Mouse (Mus musculus): ENCODE results near the gene Ttll11.

DNA sequence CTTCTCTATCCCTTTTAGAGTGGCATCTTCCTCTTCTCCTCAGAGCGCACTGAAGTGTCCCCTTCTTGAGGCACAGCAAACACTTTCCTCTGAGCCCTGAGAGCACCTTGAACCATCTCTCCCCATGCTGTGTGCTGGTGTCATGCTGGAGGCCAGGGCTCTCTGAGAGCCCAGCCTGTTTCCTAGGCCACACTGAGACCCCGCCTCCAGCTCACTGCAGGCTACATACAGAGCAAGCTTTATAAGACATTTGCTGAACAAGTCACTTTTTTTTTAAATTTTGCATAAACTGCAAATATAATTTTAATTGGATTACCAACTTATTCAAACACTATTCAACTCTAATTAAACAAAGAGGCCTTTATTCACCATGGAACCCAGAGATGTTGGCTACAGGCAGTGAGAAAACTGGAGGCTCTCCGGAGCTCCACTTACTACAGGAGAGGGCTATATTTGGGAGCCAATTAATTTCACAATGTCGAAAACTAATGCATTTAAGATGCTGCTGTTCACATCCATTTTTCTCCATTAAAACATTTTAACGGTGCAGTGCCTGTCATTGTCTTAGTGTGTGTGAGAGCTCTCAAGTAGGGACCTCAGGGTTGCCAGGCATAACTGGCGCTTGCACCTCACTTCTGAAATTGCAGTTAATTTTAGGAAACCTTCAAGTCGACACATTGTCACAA, 119.9 kb downstream of the Ttll11 start:
- TF ChIP-seq CTCF (IDR thresholded peaks at IDR 0.05; ENCODE audit: borderline replicate concordance, control insufficient read depth, extremely low read depth, insufficient read depth, low read length, poor library complexity), result no peak
- no peak for TF ChIP-seq POLR2A (IDR thresholded peaks at IDR 0.05; ENCODE audit: control insufficient read depth, extremely low read depth, insufficient read depth, low read length, poor library complexity)
